Mouse (Mus musculus): ENCODE measurements around the gene Alkbh6.

The Alkbh6 gene

DNA sequence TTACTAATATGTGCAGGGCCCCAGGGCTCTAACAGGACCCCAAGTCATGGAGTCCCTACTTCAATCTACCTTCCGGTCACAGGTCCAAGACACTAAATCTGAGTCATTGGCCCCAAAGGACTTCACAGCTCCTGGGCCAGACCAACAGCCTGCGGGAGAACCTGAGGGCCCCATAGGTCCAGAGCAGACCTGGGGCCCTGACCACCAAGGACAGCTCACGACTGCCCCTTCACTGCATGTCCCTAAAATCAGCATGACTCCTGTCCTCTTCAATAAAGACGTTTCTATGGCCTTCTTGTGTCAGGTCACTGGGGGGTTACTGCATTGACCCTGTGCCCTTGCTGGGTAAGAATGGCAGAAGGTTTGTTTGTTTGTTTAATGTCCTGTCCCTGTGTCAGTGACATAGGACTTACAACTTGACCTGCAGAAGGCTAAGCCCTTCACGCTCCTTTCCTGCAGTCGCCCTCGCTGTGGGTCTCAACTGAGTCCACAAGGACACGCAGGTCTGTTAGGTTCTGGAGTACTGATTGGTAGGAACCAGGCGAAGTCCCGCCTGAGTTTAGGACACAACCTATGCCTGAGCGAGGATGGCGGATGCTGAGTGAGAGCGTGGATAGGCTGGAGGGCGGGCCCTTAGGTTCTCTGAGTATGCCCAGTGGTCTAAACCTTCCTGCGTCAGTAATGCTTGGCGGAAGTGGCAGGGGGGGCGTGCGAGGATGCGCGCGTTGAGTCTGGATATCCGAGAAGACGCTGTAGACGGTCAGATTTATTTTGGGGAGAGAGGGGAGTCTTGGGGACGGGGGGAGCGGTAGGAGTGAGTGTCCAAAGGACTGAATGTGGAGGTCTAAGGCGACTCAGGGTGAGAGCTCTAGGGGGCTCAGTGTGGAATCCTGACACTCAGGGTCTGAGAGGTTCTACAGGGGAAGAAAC, at the start of gene Alkbh6:
Gene Alkbh6, plus strand, starts transcription at position 642 of the 930 bp plus-strand sequence.
- DNase-seq (ENCODE audit: low spot score), result peak; percentile 89

DNA sequence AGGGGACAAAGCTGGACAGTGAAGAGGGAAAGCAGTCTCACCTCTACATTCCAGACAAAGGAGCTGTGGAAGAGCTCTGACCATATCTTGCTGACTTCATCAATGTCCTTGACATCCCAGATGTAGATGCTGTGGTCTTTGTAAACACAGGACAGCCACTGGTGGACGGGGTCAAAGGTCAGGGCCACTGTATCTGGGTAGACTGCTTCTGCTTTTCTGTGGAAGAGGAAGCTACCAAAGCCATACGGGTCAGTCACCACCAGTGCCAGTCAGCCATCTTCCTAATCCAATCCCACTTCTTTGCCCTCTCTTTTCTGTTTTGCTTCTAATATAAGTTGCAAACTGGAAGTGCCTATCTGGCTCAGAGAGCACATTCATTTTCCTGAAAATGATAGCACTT, 43.5 kb upstream of the Alkbh6 start:
- DNase-seq (ENCODE audit: low spot score), result no peak

DNA sequence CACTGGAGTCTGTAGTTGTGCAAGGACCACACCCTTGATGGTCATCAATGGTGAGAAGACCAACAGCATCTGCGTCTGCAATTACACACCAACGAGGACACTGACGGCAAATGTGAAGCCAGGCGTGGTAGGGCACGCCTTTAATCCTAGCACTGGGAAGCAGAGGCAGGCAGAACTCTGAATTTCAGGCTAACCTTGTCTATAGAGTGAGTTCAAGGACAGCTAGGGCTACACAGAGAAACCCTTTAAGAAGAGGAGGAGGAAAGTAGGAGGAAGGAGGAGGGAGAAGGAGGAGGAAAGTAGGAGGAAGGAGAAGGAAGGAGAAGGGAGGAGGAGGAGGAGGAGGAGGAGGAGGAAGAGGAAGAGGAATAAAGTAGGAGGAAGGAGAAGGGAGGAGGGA, 43.0 kb upstream of the Alkbh6 start:
- DNase-seq (ENCODE audit: low spot score), result no peak

DNA sequence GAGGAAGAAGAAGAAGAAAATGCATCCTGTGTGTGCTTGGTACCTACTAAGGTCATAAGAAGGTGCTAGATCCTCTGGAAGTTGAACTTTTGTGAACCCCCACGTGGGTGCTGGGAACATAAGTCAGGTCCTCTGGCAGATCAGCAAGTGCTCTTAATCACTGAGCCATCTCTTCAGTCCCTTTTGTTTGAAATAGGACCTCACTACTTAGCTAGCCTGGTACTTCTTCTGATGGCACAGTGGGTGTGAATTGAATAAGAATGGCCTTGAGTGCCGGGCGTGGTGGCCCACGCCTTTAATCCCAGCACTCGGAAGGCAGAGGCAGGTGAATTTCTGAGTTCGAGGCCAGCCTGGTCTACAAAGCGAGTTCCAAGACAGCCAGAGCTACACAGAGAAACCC, 42.6 kb upstream of the Alkbh6 start:
- DNase-seq (ENCODE audit: low spot score), result no peak

DNA sequence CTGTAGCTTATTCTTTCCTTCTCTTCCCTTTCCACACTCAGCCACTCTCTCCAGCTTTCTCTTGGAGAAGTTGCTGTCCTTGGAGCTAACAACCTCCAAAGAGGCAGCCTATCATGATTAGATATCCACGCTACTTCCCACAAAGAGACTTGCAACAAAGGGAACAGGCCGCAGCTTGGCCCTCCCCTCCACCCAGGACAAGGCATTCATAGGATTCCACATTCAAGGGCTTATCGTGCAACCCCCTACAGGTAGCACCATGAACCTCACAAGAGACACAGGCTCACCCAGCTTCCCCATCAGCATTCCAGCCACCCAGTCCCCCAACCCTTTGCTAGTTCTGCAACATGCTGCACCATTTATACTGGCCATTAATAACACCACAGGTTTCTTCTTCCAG, 41.7 kb upstream of the Alkbh6 start:
- DNase-seq (ENCODE audit: low spot score), result no peak

DNA sequence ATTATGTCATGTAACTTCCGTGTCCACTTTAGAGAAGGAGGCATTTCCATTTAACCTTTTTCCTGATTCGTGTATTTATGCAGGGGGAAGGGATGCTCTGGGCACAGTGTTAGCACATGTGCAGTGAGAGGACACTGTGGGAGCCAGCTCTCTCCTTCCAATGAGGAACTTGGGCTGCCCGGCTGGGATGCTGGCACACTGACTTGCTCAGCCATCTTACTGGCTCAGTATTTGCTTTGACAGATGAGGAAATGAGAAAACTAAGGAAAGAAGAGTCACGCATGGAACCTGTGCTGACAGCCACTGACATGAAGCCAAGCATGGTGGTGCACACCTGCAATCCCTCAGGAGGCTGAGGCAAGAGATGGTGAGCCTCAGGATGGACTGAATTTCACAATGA, 38.9 kb upstream of the Alkbh6 start:
- no peak for DNase-seq (ENCODE audit: low spot score)

DNA sequence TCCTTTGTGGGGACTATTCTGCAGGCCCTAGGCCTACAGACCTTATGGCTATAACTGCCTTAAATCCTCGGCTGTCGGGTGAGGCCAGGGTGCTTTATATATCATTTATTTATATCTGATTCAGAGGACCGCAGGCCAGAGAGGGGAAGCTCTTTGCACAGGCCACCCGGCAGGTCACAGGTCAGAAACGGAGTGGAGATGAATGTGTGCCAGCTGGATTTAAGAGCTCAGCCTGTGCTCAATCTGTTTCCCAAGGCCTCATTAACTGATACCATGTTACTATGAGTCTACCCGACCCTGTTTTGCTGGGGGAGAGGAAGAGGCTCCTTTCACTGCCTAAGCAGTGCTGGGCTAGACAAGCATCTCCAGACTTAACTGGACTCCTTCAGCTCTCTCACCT, 34.1 kb upstream of the Alkbh6 start:
- no peak for DNase-seq (ENCODE audit: low spot score)

DNA sequence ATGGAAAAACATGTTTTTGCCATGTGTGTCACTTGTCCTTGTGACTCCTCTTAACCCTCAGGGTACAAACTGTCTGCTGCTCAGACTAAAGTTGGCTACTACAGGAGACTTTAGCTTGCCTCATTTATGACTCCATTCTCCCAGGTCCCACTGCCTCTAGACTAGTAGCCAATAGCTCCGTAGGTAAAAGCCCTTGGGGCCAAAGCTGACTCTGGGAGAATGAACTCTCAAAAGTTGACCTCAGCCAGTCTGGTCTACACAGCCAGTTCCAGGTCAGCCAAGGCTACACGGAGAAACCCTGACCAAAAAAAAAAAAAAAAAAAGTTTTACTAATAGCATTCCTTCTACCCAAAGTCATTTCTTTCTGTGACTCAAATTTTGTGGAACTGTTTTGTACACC, 29.6 kb upstream of the Alkbh6 start:
- no peak for DNase-seq (ENCODE audit: low spot score)

DNA sequence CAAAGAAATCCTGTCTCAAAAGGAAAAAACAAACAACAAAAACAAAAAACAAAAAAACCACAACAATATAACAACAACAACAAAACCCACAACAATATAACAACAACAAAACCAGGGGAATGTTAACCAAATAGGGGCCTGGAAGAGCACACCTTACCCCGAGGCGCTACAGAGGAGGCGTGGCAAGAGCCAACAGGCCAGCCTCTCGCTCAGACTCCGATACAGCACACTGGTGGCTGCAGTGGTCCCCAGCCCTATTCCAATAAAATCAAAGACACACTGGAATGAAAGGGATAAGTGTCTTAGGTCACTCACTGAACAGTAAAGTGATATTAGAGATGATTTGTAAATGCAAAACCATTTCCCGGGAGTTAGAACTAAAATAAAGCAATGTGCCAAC, 29.0 kb upstream of the Alkbh6 start:
- no peak for DNase-seq (ENCODE audit: low spot score)

DNA sequence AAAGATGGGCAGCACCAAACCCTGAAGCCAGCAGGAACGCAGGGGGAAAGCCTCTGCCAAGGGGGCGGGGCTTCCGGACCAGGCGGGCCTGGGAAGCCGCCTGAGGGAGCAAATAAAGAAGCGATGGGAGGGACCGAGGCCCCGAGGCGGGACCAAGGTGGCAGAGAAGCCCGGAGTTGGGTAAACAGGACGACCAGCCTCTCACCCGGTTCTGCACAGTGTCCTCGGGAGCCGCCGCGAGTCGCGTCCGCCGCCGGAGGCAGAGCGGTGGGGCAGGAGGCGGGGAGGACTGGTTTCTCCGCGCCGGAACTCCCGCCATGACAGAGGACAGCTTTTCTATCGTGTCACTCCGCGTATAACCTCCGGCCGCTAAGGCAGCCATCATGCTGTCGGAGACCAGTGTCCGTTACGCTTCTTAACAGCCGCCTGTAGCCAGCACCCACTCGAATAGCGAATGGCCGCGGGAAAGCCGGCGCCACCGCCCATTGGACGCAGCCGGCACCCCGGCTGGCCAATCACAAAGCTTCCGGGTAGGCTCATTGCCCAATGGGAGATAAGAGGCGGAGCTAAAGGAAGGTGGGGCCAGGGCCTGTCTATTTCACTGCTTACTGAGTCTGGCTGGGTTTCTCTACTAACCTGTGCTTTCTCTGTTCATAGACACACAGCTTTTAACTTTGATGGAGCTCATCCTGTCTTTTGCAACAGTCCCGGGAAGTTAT, 28.4 kb upstream of the Alkbh6 start, which contains the start of the genes Thap8 and Wdr62:
Gene Thap8, plus strand, starts transcription at position 144 of the 719 bp plus-strand sequence.
Gene Wdr62, minus strand, starts transcription at position 469 of the 719 bp plus-strand sequence.
- DNase-seq (ENCODE audit: low spot score), result peak; percentile 93

DNA sequence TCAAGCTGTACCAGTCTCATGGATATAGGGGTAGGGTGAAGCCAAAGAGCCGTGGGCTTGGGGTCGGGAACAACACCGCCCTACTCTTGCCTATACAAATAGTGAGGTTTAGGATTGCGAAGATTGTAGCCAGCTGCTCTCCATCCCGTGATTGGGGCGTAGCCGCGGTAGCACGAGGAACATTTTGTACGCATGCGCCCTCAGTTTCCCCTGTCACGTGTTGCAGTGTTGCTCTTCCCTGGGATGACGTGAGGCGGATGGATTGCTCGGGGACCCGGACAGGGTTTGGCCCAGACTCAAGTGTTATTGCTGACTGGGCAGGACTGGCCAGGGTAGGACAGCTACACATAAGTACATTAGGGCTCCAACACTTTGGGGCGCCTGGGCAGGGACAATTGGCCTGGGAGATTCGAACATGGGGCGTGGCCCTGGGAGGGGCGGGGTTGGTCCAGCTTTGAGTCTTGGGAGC, 27.8 kb upstream of the Alkbh6 start:
- peak; percentile 87 for DNase-seq (ENCODE audit: low spot score)

DNA sequence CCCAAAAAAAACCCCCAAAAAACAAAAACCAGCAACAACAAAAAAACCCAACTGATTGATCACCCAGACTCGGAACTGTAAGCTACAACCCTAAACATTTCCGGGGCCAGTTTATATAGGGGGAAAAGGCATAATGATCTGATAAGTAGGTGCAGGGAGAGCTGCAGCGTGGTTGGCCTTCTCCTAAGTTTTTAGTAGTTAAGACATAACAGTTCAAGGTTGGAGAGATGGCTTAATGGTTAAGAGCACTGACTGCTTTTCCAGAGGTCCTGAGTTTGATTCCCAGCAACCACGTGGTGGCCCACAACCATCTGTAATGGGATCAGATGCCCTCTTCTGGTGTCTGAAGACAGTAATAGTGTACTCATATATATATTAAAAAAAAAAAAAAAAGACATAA, 27.0 kb upstream of the Alkbh6 start:
- DNase-seq (ENCODE audit: low spot score), result no peak

DNA sequence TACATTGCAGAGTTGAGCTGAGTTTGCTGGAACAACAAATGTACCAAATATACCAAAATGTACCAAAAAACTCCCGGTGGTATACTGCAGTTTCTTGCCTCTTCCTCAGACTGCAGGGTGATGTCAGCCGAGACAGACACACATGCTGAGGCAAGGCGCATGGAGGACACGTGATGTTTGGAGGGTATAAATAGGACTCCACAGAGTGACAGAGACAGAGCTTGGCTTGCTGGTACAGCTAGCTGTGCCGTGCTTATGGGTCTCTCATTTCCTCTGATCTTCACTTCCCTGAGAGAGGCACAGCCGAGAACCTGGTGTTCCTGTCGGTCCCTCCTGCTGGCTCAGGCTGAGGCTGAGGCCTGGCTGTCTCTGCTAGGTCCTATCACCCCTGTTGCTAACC, 25.8 kb upstream of the Alkbh6 start:
- DNase-seq (ENCODE audit: low spot score), result no peak

DNA sequence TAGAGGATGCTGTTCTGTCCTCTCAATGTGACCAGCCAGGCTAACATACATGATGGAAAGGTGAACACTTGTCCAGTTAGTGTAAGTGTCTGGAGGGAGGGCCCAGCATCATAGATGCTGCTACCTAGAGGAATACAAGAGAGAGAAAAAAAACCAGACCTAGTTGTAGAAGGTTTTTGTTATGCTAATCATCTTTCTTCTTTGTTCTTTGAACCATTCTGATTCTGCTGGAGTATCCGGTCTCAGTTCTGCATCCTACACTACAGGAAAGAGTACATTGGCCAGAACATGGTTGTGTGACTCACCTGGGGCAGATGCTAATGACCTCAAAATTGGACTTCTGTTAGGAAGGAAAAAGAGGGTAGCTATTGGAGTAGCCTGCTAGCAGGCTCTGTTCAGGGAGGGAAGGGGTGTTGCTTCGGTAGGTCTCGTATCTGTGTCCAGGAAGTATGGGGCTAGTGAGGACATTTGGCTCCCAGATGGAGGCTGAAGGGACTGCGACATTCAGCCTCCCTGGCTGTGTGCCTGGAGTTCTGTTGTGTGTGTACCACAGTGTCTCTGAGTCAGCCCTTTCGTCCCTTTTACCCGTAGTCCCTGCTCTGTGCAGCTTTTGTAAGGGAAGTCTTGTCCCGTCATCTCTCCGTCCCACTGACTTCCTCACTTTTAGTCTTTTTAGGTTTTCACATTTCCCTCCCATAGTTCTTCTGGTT, 21.7 kb upstream of the Alkbh6 start:
- no peak for DNase-seq (ENCODE audit: low spot score)

DNA sequence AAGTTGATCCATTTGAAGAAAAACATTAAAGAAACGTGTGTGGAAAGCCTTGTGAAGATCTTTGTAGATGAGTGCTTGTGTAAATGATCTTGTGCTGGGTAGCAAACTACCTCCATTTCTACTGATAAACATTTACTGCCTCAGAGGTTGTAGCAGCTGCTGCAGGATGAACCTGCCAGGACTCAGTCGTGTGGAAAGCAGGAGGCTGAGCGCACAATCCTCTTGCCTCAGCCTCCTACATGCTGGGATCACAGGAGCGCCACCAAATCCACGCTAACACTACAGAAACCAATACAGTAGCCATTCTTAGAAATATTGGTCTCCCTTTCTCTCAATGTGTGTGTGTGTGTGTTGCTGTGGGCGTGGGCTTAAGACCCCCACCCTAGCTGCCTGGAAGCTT, 20.5 kb upstream of the Alkbh6 start:
- DNase-seq (ENCODE audit: low spot score), result no peak

DNA sequence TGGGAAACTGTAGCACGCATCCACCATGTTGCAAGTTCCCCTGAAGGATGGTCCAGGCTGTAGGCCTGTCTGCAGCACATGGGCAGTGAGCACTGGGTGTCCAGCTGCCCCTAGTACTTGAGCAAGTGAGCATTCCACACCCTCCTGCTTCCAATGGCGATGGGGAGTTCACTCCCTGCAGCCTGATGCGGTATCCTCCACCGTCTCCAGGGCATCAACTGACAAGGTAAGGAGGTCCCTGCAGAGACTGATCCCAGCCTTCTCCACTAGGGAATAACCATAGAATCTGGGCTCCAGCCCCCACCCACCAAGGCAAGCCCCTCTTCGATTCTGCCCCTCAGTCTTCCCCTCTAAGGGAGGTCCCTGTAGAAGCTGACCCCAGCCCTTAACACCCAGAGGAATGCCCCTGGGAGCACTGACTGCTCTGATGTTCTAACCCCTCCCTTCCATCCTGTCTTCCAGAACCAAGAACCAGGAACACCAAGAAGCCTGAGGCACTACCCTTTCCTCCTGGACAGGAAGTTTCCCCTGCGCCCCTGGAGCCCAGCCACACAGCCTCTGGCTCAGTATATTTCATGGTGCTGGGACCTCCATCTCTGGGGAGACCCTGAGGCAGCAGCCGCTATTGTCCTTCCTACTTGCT, 19.3 kb upstream of the Alkbh6 start:
- DNase-seq (ENCODE audit: low spot score), result peak; percentile 39

DNA sequence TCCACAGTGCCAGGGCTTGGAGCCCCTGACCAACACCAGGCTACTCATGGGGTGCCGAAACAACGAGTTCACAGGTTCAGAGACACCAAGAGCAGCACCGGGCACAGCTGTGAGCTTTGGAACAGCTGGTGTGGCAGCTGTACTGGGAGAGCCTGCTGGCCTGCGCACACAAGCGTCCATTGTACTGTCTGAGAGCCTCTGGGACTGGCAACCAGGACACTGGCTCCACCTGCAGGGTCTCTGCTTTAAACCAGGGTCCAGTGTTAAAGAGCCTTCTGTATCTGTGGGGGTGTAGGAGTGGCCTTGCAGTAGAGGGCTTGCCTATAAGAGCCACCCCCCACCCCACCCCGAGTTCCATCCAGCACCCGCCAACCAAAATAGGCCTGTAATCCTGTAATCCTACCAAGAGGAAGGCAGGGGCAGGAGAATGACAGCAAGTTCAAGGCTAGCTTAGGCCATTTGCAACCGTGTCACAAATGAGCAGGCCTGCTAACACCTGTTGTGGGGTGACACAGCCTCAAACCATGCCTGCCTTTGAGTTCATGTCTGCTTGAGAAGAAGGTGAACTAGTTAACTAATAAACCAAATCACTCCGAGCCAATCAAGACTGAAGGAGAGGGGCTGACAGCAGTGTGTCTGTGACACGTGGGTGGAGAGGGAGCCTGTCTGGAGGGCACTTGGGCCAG, 18.7 kb upstream of the Alkbh6 start:
- DNase-seq (ENCODE audit: low spot score), result peak; percentile 69

DNA sequence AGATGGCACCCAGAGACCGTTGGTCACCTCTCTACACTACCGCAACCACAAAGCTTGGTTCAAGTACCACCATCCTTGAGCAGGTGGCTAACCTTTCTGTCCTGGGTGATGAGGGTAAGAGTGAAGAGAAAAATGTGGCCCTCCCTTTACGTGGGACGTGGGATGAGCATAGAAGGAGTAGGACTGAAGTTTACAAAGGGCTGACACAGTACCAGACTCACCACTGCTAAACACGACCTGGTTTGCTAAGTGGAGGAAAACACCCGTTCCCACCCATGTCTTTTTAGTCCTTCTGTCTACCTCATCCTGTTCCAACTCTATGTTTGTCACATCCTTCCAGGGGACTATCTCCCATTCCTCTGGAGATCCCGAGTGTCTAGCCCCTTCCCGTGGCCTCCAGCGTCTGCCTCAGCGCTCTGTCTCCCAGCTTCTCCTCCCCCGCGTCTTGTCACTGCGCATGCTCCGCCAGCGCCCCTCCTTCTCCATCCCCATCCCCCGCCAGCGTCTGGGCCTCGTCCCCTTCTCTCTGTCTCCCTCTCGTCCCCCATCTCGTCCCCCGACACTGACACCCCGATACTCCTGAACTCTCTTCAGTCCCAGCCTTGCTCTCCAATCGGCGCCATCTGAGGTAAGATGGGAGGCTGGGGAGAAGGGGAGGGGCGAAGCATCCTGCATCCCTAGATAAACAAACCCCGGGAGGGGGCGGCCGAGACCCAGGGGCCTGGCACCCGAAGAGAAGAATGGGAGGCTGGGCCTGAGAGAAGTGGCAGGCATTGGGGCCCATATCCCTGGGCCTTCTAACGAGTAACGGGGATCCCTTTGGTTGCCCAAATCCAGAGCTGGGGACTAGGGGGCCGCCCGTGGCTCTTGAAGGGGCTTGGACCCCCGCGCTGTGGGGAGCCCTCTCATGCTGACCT, 17.0 kb upstream of the Alkbh6 start, which contains the start of gene Clip3:
Gene Clip3, plus strand, starts transcription at position 514 of the 917 bp plus-strand sequence.
- peak; percentile 92 for DNase-seq (ENCODE audit: low spot score)

DNA sequence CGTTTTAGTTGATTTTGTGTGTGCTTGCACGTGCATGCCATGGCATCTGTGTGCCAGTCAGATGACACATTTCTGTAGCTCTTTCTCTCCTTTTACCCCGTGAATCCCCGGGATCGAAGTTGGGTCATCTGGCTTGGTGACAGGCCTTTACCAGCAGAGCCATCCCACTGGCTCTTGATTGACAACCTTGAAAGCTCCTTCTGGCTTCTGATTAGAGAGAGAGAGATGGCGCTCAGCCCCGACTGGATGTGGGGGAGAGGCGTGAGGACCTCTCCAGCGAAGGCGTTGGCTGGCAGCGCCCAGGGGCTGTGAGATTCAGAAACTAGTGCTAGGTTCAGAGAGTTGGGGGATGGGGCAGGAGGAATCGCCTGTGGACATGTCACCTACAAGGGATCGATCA, 14.7 kb upstream of the Alkbh6 start:
- no peak for DNase-seq (ENCODE audit: low spot score)

DNA sequence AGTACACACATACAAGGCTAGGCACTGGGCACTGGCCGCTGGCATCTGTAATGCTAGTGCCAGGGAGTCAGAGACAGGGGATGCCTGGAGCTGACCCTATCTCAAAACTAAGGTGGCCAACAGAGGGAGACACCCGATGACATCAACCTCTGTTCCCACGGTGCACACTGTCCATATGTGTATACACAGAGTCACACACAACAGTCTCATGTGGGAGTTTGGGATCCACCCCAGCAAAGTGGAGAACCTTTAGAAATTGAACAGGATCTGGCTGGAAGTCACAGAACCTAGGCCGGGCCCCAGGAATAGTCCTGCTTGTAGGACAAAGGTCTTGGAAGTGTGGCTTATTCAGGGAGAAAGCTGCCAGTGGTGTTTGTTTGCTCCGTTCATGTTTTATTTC, 14.2 kb upstream of the Alkbh6 start:
- DNase-seq (ENCODE audit: low spot score), result no peak
